Comparison of ENCODE assay signal across 12 mouse cellular contexts in genomic region chr7:99434672-99435250, GRCm38 (mm10). TPM values are rescaled to one million over a fixed set of nuclear protein-coding genes. Genes with fewer than 3 reads are reported as not detected.
A peak's percentile ranks its signal among the peaks of the same experiment; 100 is the strongest.
DNase-seq lines count a peak whose midpoint lies in the region; ATAC-seq and TF ChIP-seq lines count a peak whose summit lies in the region.
"Had no signal": no experiment of that assay in that cellular context is flagged by ENCODE, and none has a peak within 500 bp of the region (broad histone marks: within the 10 kb centered on the region; RNA-seq: fewer than 3 reads in every experiment).

No protein-coding gene starts in this region.

- ATAC-seq in forebrain, postnatal 0 days, result no peak
- peak; percentile 32; the same call in 1 of the 2 replicates for ATAC-seq in midbrain, embryonic 12.5 days (ENCODE audit: low FRiP score, low read depth)
- ATAC-seq in midbrain, embryonic 11.5 days (ENCODE audit: low FRiP score), result no peak
- ATAC-seq in liver, embryonic 13.5 days (ENCODE audit: low read depth), result no peak
- ATAC-seq in kidney, embryonic 14.5 days (ENCODE audit: low FRiP score, low TSS enrichment), result no peak

- peaks cover 5% of the 10 kb centered on the region; the same call in 1 of the 2 replicates for H3K27me3 ChIP-seq in forebrain, embryonic 10.5 days (ENCODE audit: poor library complexity, severe bottlenecking)
- H3K27me3 ChIP-seq in forebrain, postnatal 0 days (ENCODE audit: insufficient read depth, low read length), result no peaks in the 10 kb centered on the region
- peaks cover 4% of the 10 kb centered on the region for H3K27me3 ChIP-seq in midbrain, embryonic 12.5 days
- no peaks in the 10 kb centered on the region for H3K27me3 ChIP-seq in midbrain, embryonic 11.5 days (ENCODE audit: control insufficient read depth, insufficient read depth, low read length)
- H3K27me3 ChIP-seq in liver, embryonic 13.5 days, result no peaks in the 10 kb centered on the region
- no peaks in the 10 kb centered on the region for H3K27me3 ChIP-seq in small intestine, adult 2 months (ENCODE audit: control insufficient read depth, insufficient read depth, low read length)
- no peaks in the 10 kb centered on the region for H3K27me3 ChIP-seq in kidney, embryonic 14.5 days (ENCODE audit: control insufficient read depth, insufficient read depth, low read length)
- H3K27me3 ChIP-seq: neural tube, embryonic 12.5 days had no signal

- no peak for DNase-seq in forebrain, embryonic 10.5 days (ENCODE audit: extremely low spot score, low spot score)
- no peak for DNase-seq in forebrain, postnatal 0 days
- no peak for DNase-seq in midbrain, embryonic 11.5 days (ENCODE audit: low spot score, missing footprints)
- no peak for DNase-seq in liver, embryonic 13.5 days
- no peak for DNase-seq in frontal cortex, postnatal 25 days (ENCODE audit: low spot score in 2 of 2)

- WGBS in forebrain, embryonic 10.5 days, result 14% methylated on average over 12 of the region's 12 CpGs
- WGBS in forebrain, postnatal 0 days, result 24% methylated on average over 12 of the region's 12 CpGs
- WGBS in midbrain, embryonic 12.5 days, result 16% methylated on average over 12 of the region's 12 CpGs
- WGBS in midbrain, embryonic 11.5 days, result 21% methylated on average over 12 of the region's 12 CpGs
- whole genome bisulfite sequencing in liver, embryonic 13.5 days (ENCODE audit: insufficient replicate concordance), result 19% methylated on average over 12 of the region's 12 CpGs
- WGBS in small intestine, adult 2 months, result 34% methylated on average over 12 of the region's 12 CpGs
- 58% methylated on average over 12 of the region's 12 CpGs for WGBS in kidney, embryonic 14.5 days

- no peaks in the 10 kb centered on the region for H3K36me3 ChIP-seq in forebrain, embryonic 10.5 days (replicated peaks)
- peaks cover 10% of the 10 kb centered on the region; the same call in 1 of the 2 replicates for H3K36me3 ChIP-seq in forebrain, postnatal 0 days (ENCODE audit: insufficient read depth)
- H3K36me3 ChIP-seq in midbrain, embryonic 12.5 days, result no peaks in the 10 kb centered on the region
- H3K36me3 ChIP-seq in midbrain, embryonic 11.5 days (ENCODE audit: control insufficient read depth, insufficient read depth, low read length), result no peaks in the 10 kb centered on the region
- H3K36me3 ChIP-seq in liver, embryonic 13.5 days, result no peaks in the 10 kb centered on the region
- H3K36me3 ChIP-seq in small intestine, adult 2 months (ENCODE audit: control insufficient read depth, insufficient read depth, low read length), result no peaks in the 10 kb centered on the region
- no peaks in the 10 kb centered on the region for H3K36me3 ChIP-seq in kidney, embryonic 14.5 days (ENCODE audit: control insufficient read depth, insufficient read depth, low read length)

- no peak overlapping the region for H3K9ac ChIP-seq in forebrain, postnatal 0 days
- H3K9ac ChIP-seq in midbrain, embryonic 12.5 days (replicated peaks), result no peak overlapping the region; the same call in 1 of the 2 replicates
- no peak overlapping the region for H3K9ac ChIP-seq in midbrain, embryonic 11.5 days (ENCODE audit: low read length)
- H3K9ac ChIP-seq in liver, embryonic 13.5 days, result no peak overlapping the region
- H3K9ac ChIP-seq in kidney, embryonic 14.5 days (ENCODE audit: low read depth, low read length), result no peak overlapping the region
- H3K9ac ChIP-seq: neural tube, embryonic 12.5 days had no signal

- peaks cover 69% of the 10 kb centered on the region for H3K4me1 ChIP-seq in forebrain, embryonic 10.5 days
- H3K4me1 ChIP-seq in forebrain, postnatal 0 days (ENCODE audit: insufficient read depth), result peaks cover 10% of the 10 kb centered on the region; the same call in 1 of the 2 replicates
- peaks cover 39% of the 10 kb centered on the region for H3K4me1 ChIP-seq in midbrain, embryonic 12.5 days
- H3K4me1 ChIP-seq in midbrain, embryonic 11.5 days (ENCODE audit: control insufficient read depth, insufficient read depth, low read length), result peaks cover 18% of the 10 kb centered on the region
- peaks cover 15% of the 10 kb centered on the region for H3K4me1 ChIP-seq in liver, embryonic 13.5 days (replicated peaks)
- peaks cover 14% of the 10 kb centered on the region for H3K4me1 ChIP-seq in small intestine, adult 2 months (ENCODE audit: control insufficient read depth, insufficient read depth, insufficient read length, low read length)
- H3K4me1 ChIP-seq in kidney, embryonic 14.5 days (ENCODE audit: control insufficient read depth, insufficient read depth, low read length), result 0 out of 2 replicates have a peak, but pooled peaks cover 5% of the 10 kb centered on the region

- H3K9me3 ChIP-seq in forebrain, embryonic 10.5 days, result no peaks in the 10 kb centered on the region
- no peaks in the 10 kb centered on the region for H3K9me3 ChIP-seq in forebrain, postnatal 0 days (ENCODE audit: low read length)
- H3K9me3 ChIP-seq in midbrain, embryonic 12.5 days, result no peaks in the 10 kb centered on the region
- H3K9me3 ChIP-seq in midbrain, embryonic 11.5 days (ENCODE audit: control insufficient read depth, low read length), result no peaks in the 10 kb centered on the region
- no peaks in the 10 kb centered on the region for H3K9me3 ChIP-seq in liver, embryonic 13.5 days (replicated peaks)
- no peaks in the 10 kb centered on the region for H3K9me3 ChIP-seq in kidney, embryonic 14.5 days (ENCODE audit: control insufficient read depth, low read length)
- H3K9me3 ChIP-seq: neural tube, embryonic 12.5 days had no signal

- TF ChIP-seq POLR2A in small intestine, adult 2 months (IDR thresholded peaks at IDR 0.05; ENCODE audit: low read depth, low read length), result no peak; the same call in 1 of the 2 replicates

- H3K27ac ChIP-seq in forebrain, embryonic 10.5 days, result peak overlapping the region; percentile 74
- H3K27ac ChIP-seq in forebrain, postnatal 0 days (ENCODE audit: low read depth, low read length), result no peak overlapping the region
- H3K27ac ChIP-seq in midbrain, embryonic 12.5 days (replicated peaks), result peak overlapping the region; percentile 21
- no peak overlapping the region for H3K27ac ChIP-seq in midbrain, embryonic 11.5 days (ENCODE audit: low read depth, low read length)
- H3K27ac ChIP-seq in liver, embryonic 13.5 days, result no peak overlapping the region
- H3K27ac ChIP-seq in small intestine, adult 2 months (ENCODE audit: insufficient read depth, low read depth, low read length), result peak overlapping the region; percentile 86
- H3K27ac ChIP-seq in kidney, embryonic 14.5 days (ENCODE audit: low read depth, low read length), result no peak overlapping the region
- H3K27ac ChIP-seq: left cerebral cortex, adult 2 months; neural tube, embryonic 12.5 days had no signal

- no peak overlapping the region for H3K4me3 ChIP-seq in forebrain, embryonic 10.5 days
- H3K4me3 ChIP-seq in forebrain, postnatal 0 days (ENCODE audit: low read depth, low read length), result no peak overlapping the region
- no peak overlapping the region for H3K4me3 ChIP-seq in midbrain, embryonic 12.5 days
- no peak overlapping the region for H3K4me3 ChIP-seq in midbrain, embryonic 11.5 days (ENCODE audit: low read depth, low read length)
- H3K4me3 ChIP-seq in liver, embryonic 13.5 days (replicated peaks), result no peak overlapping the region
- peak overlapping the region; percentile 15 for H3K4me3 ChIP-seq in small intestine, adult 2 months (ENCODE audit: low read depth, low read length)
- no peak overlapping the region for H3K4me3 ChIP-seq in kidney, embryonic 14.5 days (ENCODE audit: low read length)
- H3K4me3 ChIP-seq: left cerebral cortex, adult 2 months; neural tube, embryonic 12.5 days had no signal

- no peak for TF ChIP-seq CTCF in forebrain, postnatal 0 days (IDR thresholded peaks at IDR 0.05; ENCODE audit: low read depth)
- TF ChIP-seq CTCF in small intestine, adult 2 months (IDR thresholded peaks at IDR 0.05; ENCODE audit: extremely low read depth, insufficient read length, insufficient replicate concordance, low read depth, low read length), result no peak

- H3K4me2 ChIP-seq in forebrain, postnatal 0 days (ENCODE audit: low read depth), result no peak overlapping the region
- 0 out of 2 replicates have a peak overlapping the region, but pooled peaks have one; percentile 0 for H3K4me2 ChIP-seq in midbrain, embryonic 12.5 days (replicated peaks)
- no peak overlapping the region for H3K4me2 ChIP-seq in midbrain, embryonic 11.5 days
- peak overlapping the region; percentile 34 for H3K4me2 ChIP-seq in liver, embryonic 13.5 days
- no peak overlapping the region for H3K4me2 ChIP-seq in kidney, embryonic 14.5 days (replicated peaks; ENCODE audit: low read depth, low read length)
- H3K4me2 ChIP-seq: neural tube, embryonic 12.5 days had no signal

RNA-seq across cellular contexts. Expression of gene Klhl35, which starts 31.0 kb away (rescaled TPM):
- 0.75 and 0.97 TPM in 2 replicates for polyA plus RNA-seq in forebrain, embryonic 10.5 days (2016; fragmentation: Nextera tagmentation; extraction: Ambion mirVana)
- 3.8 and 4.5 TPM in 2 replicates for total RNA-seq in forebrain, postnatal 0 days (2014; rRNA removed)
- polyA plus RNA-seq in forebrain, postnatal 0 days (2015; fragmentation: Nextera tagmentation; extraction: Ambion mirVana), result 3.1 and 3.4 TPM in 2 replicates
- polyA plus RNA-seq in midbrain, embryonic 12.5 days (2016; fragmentation: Nextera tagmentation; extraction: Ambion mirVana), result 37.4 and 38.1 TPM in 2 replicates
- 22.5 and 22.9 TPM in 2 replicates for polyA plus RNA-seq in midbrain, embryonic 11.5 days (2014; fragmentation: Nextera tagmentation; extraction: Ambion mirVana)
- polyA plus RNA-seq in liver, embryonic 13.5 days (2015; fragmentation: Nextera tagmentation; extraction: Ambion mirVana), result 0.12 and 0.21 TPM in 2 replicates
- 0.13 and 0.27 TPM in 2 replicates for polyA plus RNA-seq in small intestine, adult 2 months (2012; rRNA removed)
- polyA plus RNA-seq in kidney, embryonic 14.5 days (2014; fragmentation: Nextera tagmentation; extraction: Ambion mirVana), result 1.1 and 1.5 TPM in 2 replicates
- total RNA-seq: heart, adult 18-20 months had no signal
- polyA plus RNA-seq: C2C12 had no signal

RNA-seq across cellular contexts. Expression of gene Rps3, which starts 48.8 kb away (rescaled TPM):
- polyA plus RNA-seq in forebrain, embryonic 10.5 days (2016; fragmentation: Nextera tagmentation; extraction: Ambion mirVana), result 762 and 795 TPM in 2 replicates
- 1,114 and 1,634 TPM in 2 replicates for total RNA-seq in forebrain, postnatal 0 days (2014; rRNA removed)
- 543 and 688 TPM in 2 replicates for polyA plus RNA-seq in forebrain, postnatal 0 days (2015; fragmentation: Nextera tagmentation; extraction: Ambion mirVana)
- polyA plus RNA-seq in midbrain, embryonic 12.5 days (2016; fragmentation: Nextera tagmentation; extraction: Ambion mirVana), result 555 and 561 TPM in 2 replicates
- polyA plus RNA-seq in midbrain, embryonic 11.5 days (2014; fragmentation: Nextera tagmentation; extraction: Ambion mirVana), result 716 and 724 TPM in 2 replicates
- 741 and 746 TPM in 2 replicates for polyA plus RNA-seq in liver, embryonic 13.5 days (2015; fragmentation: Nextera tagmentation; extraction: Ambion mirVana)
- polyA plus RNA-seq in small intestine, adult 2 months (2012; rRNA removed), result 139 and 203 TPM in 2 replicates
- 870 and 995 TPM in 2 replicates for polyA plus RNA-seq in kidney, embryonic 14.5 days (2014; fragmentation: Nextera tagmentation; extraction: Ambion mirVana)

RNA-seq across cellular contexts. Expression of gene Gdpd5, which starts 53.5 kb away (rescaled TPM):
- polyA plus RNA-seq in forebrain, embryonic 10.5 days (2016; fragmentation: Nextera tagmentation; extraction: Ambion mirVana), result 12.7 and 15.9 TPM in 2 replicates
- total RNA-seq in forebrain, postnatal 0 days (2014; rRNA removed), result 36.2 and 41.2 TPM in 2 replicates
- 30.9 and 38.2 TPM in 2 replicates for polyA plus RNA-seq in forebrain, postnatal 0 days (2015; fragmentation: Nextera tagmentation; extraction: Ambion mirVana)
- polyA plus RNA-seq in midbrain, embryonic 12.5 days (2016; fragmentation: Nextera tagmentation; extraction: Ambion mirVana), result 32.7 and 32.9 TPM in 2 replicates
- polyA plus RNA-seq in midbrain, embryonic 11.5 days (2014; fragmentation: Nextera tagmentation; extraction: Ambion mirVana), result 16.2 and 16.7 TPM in 2 replicates
- polyA plus RNA-seq in liver, embryonic 13.5 days (2015; fragmentation: Nextera tagmentation; extraction: Ambion mirVana), result 1.3 TPM in 2 replicates
- polyA plus RNA-seq in small intestine, adult 2 months (2012; rRNA removed), result 16.0 and 16.6 TPM in 2 replicates
- polyA plus RNA-seq in kidney, embryonic 14.5 days (2014; fragmentation: Nextera tagmentation; extraction: Ambion mirVana), result 12.1 and 15.4 TPM in 2 replicates

Comparison
In these comparisons a context has a peak if more than half of its experiments do, and no peak if none do; other contexts are left out.
1. H3K27ac ChIP-seq: peak in forebrain, embryonic 10.5 days (single experiment), midbrain, embryonic 12.5 days (single experiment) and small intestine, adult 2 months (single experiment); none in forebrain, postnatal 0 days (single experiment), midbrain, embryonic 11.5 days (single experiment), liver, embryonic 13.5 days (single experiment) and kidney, embryonic 14.5 days (single experiment).
2. H3K4me2 ChIP-seq: peak in midbrain, embryonic 12.5 days (single experiment) and liver, embryonic 13.5 days (single experiment); none in forebrain, postnatal 0 days (single experiment), midbrain, embryonic 11.5 days (single experiment) and kidney, embryonic 14.5 days (single experiment).